Comparison of ENCODE assay signal across 17 mouse cellular contexts in genomic region chr10:22720781-22721529, GRCm38 (mm10). TPM values are rescaled to one million over a fixed set of nuclear protein-coding genes. Genes with fewer than 3 reads are reported as not detected.
DNase-seq lines count a peak whose midpoint lies in the region; TF ChIP-seq lines count a peak whose summit lies in the region.
"Had no signal": no experiment of that assay in that cellular context is flagged by ENCODE, and none has a peak within 500 bp of the region (broad histone marks: within the 10 kb centered on the region; RNA-seq: fewer than 3 reads in every experiment).

No protein-coding gene starts in this region.

- no peak overlapping the region for H3K4me3 ChIP-seq in layer of hippocampus, adult 2 months
- H3K4me3 ChIP-seq in bone marrow macrophage, adult 2 months (ENCODE audit: insufficient read depth, low read length) = no peak overlapping the region
- H3K4me3 ChIP-seq in olfactory bulb, adult 2 months (ENCODE audit: insufficient read depth, low read depth, low read length) = no peak overlapping the region
- H3K4me3 ChIP-seq: embryonic facial prominence, embryonic 10.5 days; forebrain, embryonic 13.5 days; heart, embryonic 13.5 days; hindbrain, embryonic 15.5 days had no signal

- no peak for TF ChIP-seq POLR2A in bone marrow macrophage, adult 2 months (IDR thresholded peaks at IDR 0.05; ENCODE audit: borderline replicate concordance, low read depth, low read length)
- TF ChIP-seq POLR2A in olfactory bulb, adult 2 months (IDR thresholded peaks at IDR 0.05; ENCODE audit: insufficient read depth, low read depth, low read length) = no peak

- peak in 1 of 2 experiments; percentile 8 for DNase-seq in layer of hippocampus, adult 2 months (ENCODE audit: low spot score in 2 of 2)
- DNase-seq in layer of hippocampus, adult 11-12 months (ENCODE audit: low spot score) = no peak
- DNase-seq in brain, adult 2 months (ENCODE audit: low read depth, low spot score) = peak; percentile 55
- DNase-seq in urinary bladder, postnatal 4 days (ENCODE audit: low spot score in 2 of 2) = no peak
- DNase-seq: adrenal gland, postnatal 10 days; cerebellum, adult 18-20 months; cerebellum, adult 9-11 months; cerebellum, postnatal 36 days; forebrain, postnatal 0 days; gastrocnemius, postnatal 14 days; heart, postnatal 36 days had no signal

- WGBS in olfactory bulb, adult 2 months = 57% methylated on average over 5 of the region's 5 CpGs

- H3K27ac ChIP-seq in layer of hippocampus, adult 2 months = peak overlapping the region; percentile 5; the same call in 1 of the 2 replicates
- peak overlapping the region; percentile 79 for H3K27ac ChIP-seq in bone marrow macrophage, adult 2 months (ENCODE audit: insufficient read depth, low read depth, low read length)
- 0 out of 2 replicates have a peak overlapping the region, but pooled peaks have one; percentile 21 for H3K27ac ChIP-seq in olfactory bulb, adult 2 months (ENCODE audit: insufficient read depth, low read depth, low read length)
- H3K27ac ChIP-seq: embryonic facial prominence, embryonic 10.5 days; forebrain, embryonic 13.5 days; heart, embryonic 13.5 days; hindbrain, embryonic 15.5 days had no signal

- H3K4me1 ChIP-seq in bone marrow macrophage, adult 2 months (ENCODE audit: control insufficient read depth, insufficient read depth, low read length) = peaks cover 43% of the 10 kb centered on the region
- H3K4me1 ChIP-seq in olfactory bulb, adult 2 months (ENCODE audit: control insufficient read depth, insufficient read depth, low read length) = peaks cover 9% of the 10 kb centered on the region; the same call in 1 of the 2 replicates
- H3K4me1 ChIP-seq: embryonic facial prominence, embryonic 10.5 days had no signal

- no peak for TF ChIP-seq CTCF in layer of hippocampus, adult 2 months (conservative IDR thresholded peaks at IDR 0.05)
- no peak for TF ChIP-seq CTCF in bone marrow macrophage, adult 2 months (IDR thresholded peaks at IDR 0.05; ENCODE audit: low read depth, low read length)
- no peak for TF ChIP-seq CTCF in olfactory bulb, adult 2 months (IDR thresholded peaks at IDR 0.05; ENCODE audit: insufficient read depth, low read depth, low read length)

RNA-seq across cellular contexts. Expression of gene Tbpl1, which starts 10.8 kb away (rescaled TPM):
- 10 to 100 TPM; 59.8 to 62.4 TPM for total RNA-seq in layer of hippocampus, adult 2 months (2021)
- 39.2 and 44.5 TPM in 2 replicates for polyA plus RNA-seq in bone marrow macrophage, adult 2 months (2012; ENCODE audit: insufficient read depth, insufficient read length, missing spikeins)
- not detected in 2 replicates for polyA plus RNA-seq in olfactory bulb, adult 2 months (2012; ENCODE audit: insufficient read depth, insufficient read length, low replicate concordance, missing spikeins)

Comparison
In these comparisons a context has a peak if more than half of its experiments do, and no peak if none do; other contexts are left out.
1. H3K27ac ChIP-seq: peak in every context shown above with its lines; median percentile 79 in bone marrow macrophage, adult 2 months; 21 in olfactory bulb, adult 2 months; 5 in layer of hippocampus, adult 2 months.